Mouse (Mus musculus): ENCODE data around the gene Adcy10. TPM values are rescaled to one million over a fixed set of nuclear protein-coding genes. Genes with fewer than 3 reads are reported as not detected.
A peak's percentile ranks its signal among the peaks of the same experiment; 100 is the strongest.

Gene Adcy10
- total RNA-seq, 1 experiment from 2014 or later, result 0.11 TPM

- peak; percentile 29 for DNase-seq
Measured at GRCm38 (mm10) chr1:165536079-165536675, 51.2 kb downstream of the Adcy10 start.

GRCm38 (mm10) chr1:165537241-165537807 is 52.3 kb downstream of the Adcy10 start:
- DNase-seq, result no peak

- no peak for DNase-seq
Measured at GRCm38 (mm10) chr1:165556711-165557110, 71.7 kb downstream of the Adcy10 start.

GRCm38 (mm10) chr1:165559073-165559472 is 74.1 kb downstream of the Adcy10 start:
- no peak for DNase-seq

GRCm38 (mm10) chr1:165565283-165565682 is 80.3 kb downstream of the Adcy10 start:
- no peak for DNase-seq

- no peak for DNase-seq
Measured at GRCm38 (mm10) chr1:165567466-165567865, 82.5 kb downstream of the Adcy10 start.

GRCm38 (mm10) chr1:165576005-165576404 is 91.0 kb downstream of the Adcy10 start:
- no peak for DNase-seq

- DNase-seq, result no peak
Measured at GRCm38 (mm10) chr1:165576459-165577112, 91.6 kb downstream of the Adcy10 start.

GRCm38 (mm10) chr1:165579332-165579731 is 94.3 kb downstream of the Adcy10 start:
- no peak for DNase-seq

GRCm38 (mm10) chr1:165581255-165581654 is 96.3 kb downstream of the Adcy10 start:
- no peak for DNase-seq

GRCm38 (mm10) chr1:165583529-165584184 is 98.7 kb downstream of the Adcy10 start:
- DNase-seq, result peak; percentile 94

GRCm38 (mm10) chr1:165585389-165586104 is 100.6 kb downstream of the Adcy10 start:
- peak; percentile 19 for DNase-seq

- DNase-seq, result no peak
Measured at GRCm38 (mm10) chr1:165586366-165586765, 101.4 kb downstream of the Adcy10 start.

GRCm38 (mm10) chr1:165587845-165588244 is 102.9 kb downstream of the Adcy10 start:
- no peak for DNase-seq

GRCm38 (mm10) chr1:165589280-165590048 is 104.5 kb downstream of the Adcy10 start:
- peak; percentile 54 for DNase-seq

GRCm38 (mm10) chr1:165590760-165591159 is 105.8 kb downstream of the Adcy10 start:
- DNase-seq, result peak; percentile 35

GRCm38 (mm10) chr1:165592295-165593082 is 107.5 kb downstream of the Adcy10 start:
- DNase-seq, result peak; percentile 21

- DNase-seq, result no peak
Measured at GRCm38 (mm10) chr1:165594699-165595421, 109.9 kb downstream of the Adcy10 start.

GRCm38 (mm10) chr1:165601775-165602280 is 116.8 kb downstream of the Adcy10 start:
- DNase-seq, result no peak

GRCm38 (mm10) chr1:165603218-165603617 is 118.2 kb downstream of the Adcy10 start:
- DNase-seq, result no peak

Data from adrenal gland, postnatal 14 days (tissue).